Mouse (Mus musculus): ENCODE results near the gene Shcbp1.
A peak's percentile ranks its signal among the peaks of the same experiment; 100 is the strongest.

GRCm38 (mm10) chr8:4800524-4801122 lies 21.3 kb upstream of the Shcbp1 start:
- TF ChIP-seq CTCF (IDR thresholded peaks at IDR 0.05; ENCODE audit: extremely low read depth, insufficient read depth, insufficient read length, insufficient replicate concordance): peak; percentile 30; the same call in 1 of the 2 replicates
- no peak for TF ChIP-seq POLR2A (IDR thresholded peaks at IDR 0.05; ENCODE audit: low read depth, low read length)

Measured in spleen, adult 2 months (tissue).